Mouse (Mus musculus) monocyte, adult 2 months (primary cell): ENCODE measurements around the gene Gsto2.
A peak's percentile ranks its signal among the peaks of the same experiment; 100 is the strongest.
"Not testable (repeated sequence)": the region's sequence is repeated elsewhere in the genome, so short reads cannot be mapped to it uniquely, and the experiment has no call there.

Experiments
- DNase-seq, 2 experiments: peaks; one replicate each; pipeline ENCODE4 v3.0.0; 2022; ENCODE audit warnings: low spot score in 2 of 2, low read depth in 1 of 2

Gene Gsto2

DNA sequence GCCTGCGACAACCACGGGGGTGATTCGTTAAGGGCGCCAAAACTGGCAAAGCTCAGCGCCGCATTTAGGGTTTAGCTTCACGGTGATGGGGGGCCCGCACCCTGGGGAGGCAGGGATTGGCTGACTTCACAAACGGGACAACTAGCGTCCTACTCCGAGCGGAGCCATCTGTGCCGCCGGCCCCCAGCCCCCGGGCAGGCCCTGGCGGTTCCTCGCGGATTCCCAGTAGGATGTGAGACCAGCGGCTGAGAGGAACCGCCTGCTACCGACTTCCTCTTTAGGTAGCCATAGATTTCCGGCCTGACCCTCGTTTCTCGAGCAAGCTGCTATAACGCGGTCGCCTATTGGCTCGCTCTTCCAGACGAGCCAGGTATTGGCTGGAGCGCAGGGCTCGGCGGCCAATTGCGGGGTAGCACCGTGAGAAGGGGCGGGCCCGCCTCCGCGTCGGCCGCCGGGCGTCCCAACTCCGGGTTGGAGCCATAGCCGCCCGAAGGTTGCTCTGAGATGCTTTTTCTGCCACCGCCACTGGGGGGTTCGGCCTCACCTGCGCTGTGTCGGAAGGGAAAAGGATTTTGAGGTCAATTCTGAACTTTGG is at the start of gene Gsto2:
Gsto2 (plus strand) TSS at position 182 of the 595 bp plus-strand sequence.
- DNase-seq: peak; percentile 88 to 89

- DNase-seq: no peak
These were observed 47.6 kb upstream of the Gsto2 start for GRCm38 (mm10) chr19:47817692-47818091.

DNA sequence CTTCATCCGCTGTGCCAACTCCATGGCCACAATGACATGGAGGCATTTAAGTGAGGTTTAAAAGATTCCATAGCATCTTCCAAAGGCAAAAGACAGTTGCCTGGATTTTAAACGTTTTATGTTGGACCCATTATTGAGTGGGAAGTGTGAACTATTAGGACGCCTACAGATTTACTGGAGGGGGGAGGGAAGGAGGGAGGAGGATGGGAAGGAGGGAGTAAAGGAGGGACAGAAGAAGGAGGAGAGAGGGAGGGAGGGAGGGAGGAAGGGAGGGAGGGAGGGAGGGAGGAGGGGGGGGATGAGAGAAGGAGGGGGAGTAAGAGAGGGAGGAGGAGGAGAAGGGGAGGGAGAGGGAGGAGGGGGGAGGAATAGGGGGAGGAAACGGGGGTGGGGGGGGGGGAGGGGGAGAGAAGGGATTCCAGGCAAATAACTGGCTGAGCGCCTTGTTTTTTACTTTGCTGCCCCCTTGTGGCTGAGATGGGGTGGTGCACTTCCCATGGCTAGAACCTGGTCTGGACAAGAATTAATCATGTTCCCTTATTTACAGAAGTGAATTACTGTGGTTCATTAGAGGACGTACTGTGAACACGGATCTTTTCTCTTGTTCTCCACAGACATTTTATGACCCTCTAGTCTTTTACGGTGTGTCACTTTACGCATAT is 44.4 kb upstream of the Gsto2 start:
- DNase-seq: peak in 1 of 2 experiments; percentile 44

- no peak for DNase-seq
These were observed 43.9 kb upstream of the Gsto2 start for GRCm38 (mm10) chr19:47821494-47821872.

- DNase-seq: no peak
These were observed 43.1 kb upstream of the Gsto2 start for GRCm38 (mm10) chr19:47822143-47822796.

GRCm38 (mm10) chr19:47824026-47824425 is 41.3 kb upstream of the Gsto2 start:
- no peak for DNase-seq

GRCm38 (mm10) chr19:47829913-47830450 is 35.4 kb upstream of the Gsto2 start:
- no peak for DNase-seq

DNA sequence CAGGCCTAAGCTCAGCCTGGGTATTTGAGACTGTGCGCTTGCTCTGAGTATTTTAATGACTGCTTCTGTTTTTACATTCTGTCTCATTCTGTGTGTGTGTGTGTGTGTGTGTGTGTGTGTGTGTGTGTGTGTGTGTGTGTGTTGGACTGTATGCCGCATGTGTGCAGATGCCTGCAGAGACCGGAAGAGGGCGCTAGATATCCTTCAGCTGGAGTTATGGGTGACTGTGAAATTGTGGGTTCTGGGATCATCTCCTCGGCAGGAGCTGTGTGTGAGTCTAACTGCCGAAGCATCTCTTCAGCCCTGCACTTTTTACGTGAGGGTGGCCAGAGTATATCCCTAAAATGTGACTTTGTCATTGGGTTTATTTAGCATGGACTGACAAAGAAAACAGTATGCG is 34.2 kb upstream of the Gsto2 start:
- no peak for DNase-seq

DNA sequence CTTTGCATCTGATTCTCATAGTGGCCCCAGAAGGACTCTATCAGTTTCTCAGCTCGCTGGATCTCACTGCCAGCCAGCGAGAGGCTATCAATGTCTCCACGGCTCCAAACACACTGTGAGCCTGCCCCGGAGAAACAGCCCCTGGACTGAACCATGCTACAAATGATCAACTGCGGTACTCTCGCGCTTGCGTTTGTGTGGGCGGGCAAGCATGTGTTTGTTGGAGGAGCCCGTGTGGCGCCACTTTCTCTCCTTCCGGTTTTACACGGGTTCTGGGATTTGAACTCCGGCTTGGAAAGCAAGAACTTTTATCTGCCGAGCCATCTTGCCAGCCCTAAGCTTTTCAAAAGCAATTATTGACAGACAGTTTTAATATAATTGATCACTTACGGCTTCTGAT is 33.0 kb upstream of the Gsto2 start:
- DNase-seq: no peak

GRCm38 (mm10) chr19:47834614-47835013 is 30.7 kb upstream of the Gsto2 start:
- DNase-seq: no peak

- no peak for DNase-seq
These were observed 29.6 kb upstream of the Gsto2 start for GRCm38 (mm10) chr19:47835776-47836175.

DNA sequence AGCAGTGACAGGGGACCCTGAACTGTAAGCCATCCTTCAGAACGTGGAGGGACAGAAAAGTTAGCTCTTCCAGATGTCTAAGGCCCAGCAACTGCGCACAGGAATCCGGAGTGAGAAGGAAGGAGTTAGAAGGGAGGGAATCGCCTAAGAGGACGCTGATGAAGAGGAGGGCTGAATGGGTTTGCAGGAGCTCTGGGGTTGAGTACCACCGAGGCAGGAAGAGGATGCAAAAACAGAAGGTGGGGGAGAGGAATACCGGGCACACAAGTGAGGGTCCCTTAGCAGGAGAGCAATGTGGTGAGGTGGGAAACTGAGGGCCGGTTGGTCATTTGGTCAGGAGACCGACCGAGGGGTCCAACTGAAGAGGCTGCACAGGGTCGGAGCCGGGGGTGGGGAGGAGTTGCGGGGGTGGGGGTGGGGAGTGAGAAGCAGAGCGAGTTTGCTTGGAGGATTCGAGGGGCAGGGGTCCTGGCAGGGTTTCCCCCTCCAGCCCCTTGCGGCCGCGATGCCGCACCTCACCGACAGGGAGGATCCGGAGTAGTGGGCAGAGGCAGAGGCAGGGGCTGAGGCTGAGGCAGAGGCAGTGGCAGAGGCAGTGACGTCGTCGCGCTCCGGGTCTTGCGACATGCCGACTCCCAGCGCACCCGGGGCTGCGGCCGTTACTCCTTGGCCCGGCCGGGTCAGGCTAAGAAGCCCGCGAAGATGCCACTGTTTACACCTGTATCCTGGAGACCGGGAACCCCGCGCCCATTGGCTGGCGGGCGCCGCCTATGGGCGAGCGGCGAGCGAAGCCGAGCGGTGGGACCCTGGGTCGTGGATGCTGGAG is 28.4 kb upstream of the Gsto2 start:
- DNase-seq: peak in 1 of 2 experiments; percentile 15

DNA sequence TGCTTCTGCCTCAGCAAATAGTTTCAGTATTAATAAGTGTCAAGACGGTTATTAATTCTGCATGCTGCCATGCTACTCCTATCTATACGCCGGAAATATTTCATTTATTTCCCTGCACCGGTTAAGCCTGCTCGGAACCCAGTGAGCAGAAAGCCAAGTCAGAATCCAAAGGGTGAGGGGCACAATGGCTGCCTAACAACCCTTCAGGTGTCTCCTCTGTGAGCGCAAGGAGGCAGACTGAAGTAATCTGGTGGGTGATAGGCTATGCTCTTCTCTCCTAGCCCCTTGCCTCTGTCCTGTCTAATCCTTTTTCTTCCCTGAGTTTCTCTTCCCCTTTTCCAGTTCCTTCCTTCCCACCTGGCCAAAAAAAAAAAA is 27.8 kb upstream of the Gsto2 start:
- no peak for DNase-seq

- DNase-seq: not testable (repeated sequence)
These were observed 24.1 kb upstream of the Gsto2 start for GRCm38 (mm10) chr19:47841234-47841633.

GRCm38 (mm10) chr19:47849735-47850134 is 15.6 kb upstream of the Gsto2 start:
- no peak for DNase-seq

DNA sequence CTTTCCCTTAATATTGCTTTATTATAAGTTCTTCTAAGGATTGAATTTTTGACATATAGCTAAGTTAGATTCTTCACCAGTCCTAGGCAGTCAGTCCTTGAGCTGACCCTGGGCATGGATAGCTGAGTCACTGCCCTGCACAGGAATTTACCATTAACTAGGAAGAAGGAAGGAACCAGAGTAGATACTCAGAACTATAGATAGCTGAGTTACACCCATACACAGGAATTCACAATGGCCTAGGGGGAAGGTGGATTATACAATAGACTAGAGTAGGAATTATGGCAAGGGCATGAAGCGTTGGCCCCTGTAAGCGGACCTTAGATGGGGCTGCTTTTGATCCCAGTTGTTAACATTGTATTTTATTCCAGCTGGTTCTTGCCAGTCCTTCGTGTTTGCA is 13.2 kb upstream of the Gsto2 start:
- DNase-seq: not testable (repeated sequence)

GRCm38 (mm10) chr19:47853053-47853452 is 12.3 kb upstream of the Gsto2 start:
- no peak for DNase-seq

DNA sequence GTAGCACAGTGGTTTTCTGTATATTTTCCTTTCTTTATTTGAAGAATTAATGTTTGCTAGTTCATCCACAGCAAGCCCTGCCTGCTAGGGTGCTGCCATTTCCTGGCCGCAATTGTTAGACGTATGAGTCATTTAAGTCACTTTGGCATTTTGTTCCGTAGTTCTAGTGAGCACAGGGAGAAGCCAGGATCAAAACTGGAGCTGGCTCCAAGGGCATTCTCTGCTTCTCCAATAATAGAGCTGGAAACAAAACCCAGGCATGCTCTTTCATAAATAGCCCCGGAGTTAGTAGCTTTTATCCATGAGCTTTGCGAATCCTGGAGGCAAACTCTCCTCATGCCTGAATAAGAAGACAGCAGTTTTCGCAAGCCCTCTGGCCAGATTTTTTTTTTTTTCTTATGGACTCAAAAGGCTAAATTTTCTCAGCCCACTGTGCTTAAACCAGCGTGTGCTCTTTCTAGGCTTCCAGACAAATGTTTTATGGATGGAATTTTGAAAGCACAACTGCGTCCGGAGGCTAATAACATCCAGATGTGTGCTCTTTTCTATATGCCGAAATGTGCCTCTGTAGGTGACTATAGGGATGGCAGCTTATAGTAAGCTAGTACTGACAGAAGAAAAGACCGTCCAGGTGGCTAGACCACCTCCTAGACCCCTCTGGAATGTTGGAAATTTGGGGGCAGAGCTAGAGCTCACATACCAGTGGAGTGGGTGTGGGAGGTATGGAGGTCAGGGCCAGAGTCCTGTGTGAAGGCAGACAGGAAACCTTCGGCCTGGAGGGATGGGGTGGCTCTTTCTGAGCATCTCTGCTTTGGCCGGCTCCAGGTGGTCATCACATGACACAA is 11.2 kb upstream of the Gsto2 start:
- DNase-seq: peak in 1 of 2 experiments; percentile 16

DNA sequence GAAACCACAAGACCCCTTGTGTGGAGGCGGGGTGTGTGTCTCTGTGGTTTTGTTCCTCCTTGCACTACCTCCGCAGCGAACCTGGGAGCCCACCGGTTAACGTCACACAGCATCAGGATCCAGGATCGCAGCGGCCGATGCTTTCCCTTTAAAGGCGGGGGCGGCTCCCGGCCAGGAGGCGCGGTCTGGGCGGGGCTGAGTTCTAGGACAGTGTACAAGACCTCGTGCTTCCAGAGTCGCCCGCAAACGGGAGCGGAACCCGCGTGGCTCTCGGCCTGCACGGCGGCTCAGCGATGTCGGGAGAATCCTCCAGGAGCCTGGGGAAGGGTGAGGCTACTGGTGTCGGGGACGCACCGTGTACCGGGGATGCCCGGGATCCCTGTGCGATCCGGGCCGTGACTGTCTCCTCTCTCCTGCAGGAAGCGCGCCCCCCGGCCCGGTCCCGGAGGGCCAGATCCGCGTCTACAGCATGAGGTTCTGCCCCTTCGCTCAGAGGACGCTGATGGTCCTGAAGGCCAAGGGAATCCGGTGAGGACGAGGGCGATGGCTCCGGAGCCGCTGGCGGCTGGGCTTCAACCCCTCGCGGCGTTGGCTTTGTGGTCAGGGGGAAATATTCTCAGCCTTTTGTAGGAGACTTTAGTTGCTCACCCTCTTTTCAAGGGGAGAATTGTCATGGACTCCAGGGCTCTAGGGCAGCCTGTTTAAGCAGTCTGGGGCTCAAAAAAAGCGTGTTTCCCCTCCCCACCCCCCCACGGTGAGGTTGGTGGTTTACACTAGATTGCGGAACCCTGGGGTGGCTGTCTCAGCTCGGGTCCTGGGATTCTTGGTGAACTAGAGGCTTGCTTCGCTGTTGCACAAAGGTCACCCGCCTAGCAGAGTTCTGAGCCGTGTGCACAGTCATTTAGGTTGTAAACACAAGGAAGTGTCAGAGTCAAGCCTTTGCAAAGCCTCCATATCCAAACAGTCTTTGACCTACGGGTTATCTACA is 10.2 kb upstream of the Gsto2 start, which contains the start of gene Gsto1:
Gsto1 (plus strand) TSS at position 175 of the 988 bp plus-strand sequence.
- DNase-seq: peak; percentile 64 to 76
